Mouse (Mus musculus): Measurements from ENCODE around the gene Dnm1. TPM values are rescaled to one million over a fixed set of nuclear protein-coding genes. Genes with fewer than 3 reads are reported as not detected.

Dnm1 gene
- polyA plus RNA-seq, 1 experiment from 2014 or later, result 17.0 TPM

DNA sequence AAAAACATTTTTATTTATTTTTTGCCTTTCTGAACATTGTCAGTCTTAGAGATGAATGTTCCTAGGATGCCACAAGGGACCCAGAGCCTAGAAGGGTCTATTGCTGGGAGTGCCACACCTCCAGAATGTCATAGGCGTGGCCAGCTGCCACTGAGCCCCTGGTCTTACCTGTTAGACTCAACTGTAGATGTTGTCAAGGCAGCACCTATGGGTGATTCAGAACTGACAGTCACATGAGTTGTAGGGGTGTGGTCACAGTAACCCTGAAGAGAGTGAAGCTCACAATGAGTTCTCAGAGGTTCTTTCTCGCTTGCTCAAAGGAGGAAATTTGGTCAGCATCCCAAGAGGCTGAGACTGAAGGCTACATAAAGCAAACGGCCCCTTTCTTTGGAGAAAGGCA, 57.9 kb downstream of the Dnm1 start:
- no peak overlapping the region for H3K27ac ChIP-seq
- no peak overlapping the region for H3K4me3 ChIP-seq
- peaks cover 73% of the 10 kb centered on the region for H3K36me3 ChIP-seq
- 85% methylated on average over 3 of the region's 3 CpGs for WGBS
- H3K4me1 ChIP-seq (replicated peaks), result no peaks in the 10 kb centered on the region
- no peaks in the 10 kb centered on the region for H3K27me3 ChIP-seq (ENCODE audit: insufficient read depth, poor library complexity, severe bottlenecking)
- no peaks in the 10 kb centered on the region for H3K9me3 ChIP-seq
- no peak for DNase-seq (ENCODE audit: low spot score)

DNA sequence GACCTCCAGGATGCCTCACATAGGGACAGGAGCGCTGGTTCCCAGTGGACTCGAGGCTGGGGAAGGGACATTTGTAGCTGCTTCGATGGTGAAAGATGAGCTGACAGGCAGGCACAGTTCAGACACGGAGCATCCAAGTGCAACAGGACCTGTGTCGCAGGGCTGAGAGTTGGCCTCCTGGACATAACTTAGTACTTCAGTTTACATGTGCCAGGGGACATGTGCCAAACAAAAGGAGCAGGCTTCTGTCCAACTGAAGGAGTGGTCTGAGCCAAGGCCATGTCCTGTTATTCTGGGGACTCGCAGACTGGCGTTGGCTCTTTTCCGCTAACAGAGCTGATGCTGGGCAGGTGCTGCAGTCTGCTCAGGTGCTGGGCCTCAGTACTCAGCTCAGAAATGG, 58.8 kb downstream of the Dnm1 start:
- Histone ChIP-seq H3K27ac (no peak overlapping the region), H3K9me3 (no peaks in the 10 kb centered on the region), H3K4me3 (no peak overlapping the region), H3K36me3 (peaks cover 64% of the 10 kb centered on the region), H3K27me3 (ENCODE audit: insufficient read depth, poor library complexity, severe bottlenecking) (no peaks in the 10 kb centered on the region), H3K4me1 (replicated peaks) (peaks cover 1% of the 10 kb centered on the region)
- 89% methylated on average over 8 of the region's 8 CpGs for WGBS
- no peak for DNase-seq (ENCODE audit: low spot score)

- H3K9me3 ChIP-seq, result no peaks in the 10 kb centered on the region
- no peaks in the 10 kb centered on the region for H3K27me3 ChIP-seq (ENCODE audit: insufficient read depth, poor library complexity, severe bottlenecking)
- peak overlapping the region; percentile 99; the same call in 1 of the 2 replicates for H3K4me3 ChIP-seq
- H3K27ac ChIP-seq, result no peak overlapping the region
- H3K36me3 ChIP-seq, result peaks cover 37% of the 10 kb centered on the region
- DNase-seq (ENCODE audit: low spot score), result no peak
- H3K4me1 ChIP-seq (replicated peaks), result peaks cover 22% of the 10 kb centered on the region
These were observed 63.6 kb downstream of the Dnm1 start for GRCm38 (mm10) chr2:32289578-32289977.

- Histone ChIP-seq H3K4me1 (replicated peaks) (peaks cover 22% of the 10 kb centered on the region), H3K27me3 (ENCODE audit: insufficient read depth, poor library complexity, severe bottlenecking) (no peaks in the 10 kb centered on the region), H3K9me3 (no peaks in the 10 kb centered on the region), H3K36me3 (peaks cover 43% of the 10 kb centered on the region), H3K27ac (peak overlapping the region; percentile 96), H3K4me3 (peak overlapping the region; percentile 99)
- DNase-seq (ENCODE audit: low spot score), result no peak
- 2% methylated on average over 29 of the region's 29 CpGs for WGBS
These were observed 64.7 kb downstream of the Dnm1 start for GRCm38 (mm10) chr2:32288371-32288931.

- Histone ChIP-seq H3K27me3 (ENCODE audit: insufficient read depth, poor library complexity, severe bottlenecking) (no peaks in the 10 kb centered on the region), H3K27ac (peak within 1 kb of the TSS; percentile 96), H3K36me3 (peaks cover 43% of the 10 kb centered on the region), H3K4me3 (peak within 1 kb of the TSS; percentile 99), H3K9me3 (no peaks in the 10 kb centered on the region), H3K4me1 (replicated peaks) (peaks cover 22% of the 10 kb centered on the region)
- WGBS, result under 1% methylated on average over 41 of the region's 41 CpGs
- DNase-seq (ENCODE audit: low spot score), result peak; percentile 99
These were observed 65.2 kb downstream of the Dnm1 start, which contains the start of gene Swi5 for GRCm38 (mm10) chr2:32287923-32288367. TSS of gene Swi5 (minus strand) at chr2:32288075.

DNA sequence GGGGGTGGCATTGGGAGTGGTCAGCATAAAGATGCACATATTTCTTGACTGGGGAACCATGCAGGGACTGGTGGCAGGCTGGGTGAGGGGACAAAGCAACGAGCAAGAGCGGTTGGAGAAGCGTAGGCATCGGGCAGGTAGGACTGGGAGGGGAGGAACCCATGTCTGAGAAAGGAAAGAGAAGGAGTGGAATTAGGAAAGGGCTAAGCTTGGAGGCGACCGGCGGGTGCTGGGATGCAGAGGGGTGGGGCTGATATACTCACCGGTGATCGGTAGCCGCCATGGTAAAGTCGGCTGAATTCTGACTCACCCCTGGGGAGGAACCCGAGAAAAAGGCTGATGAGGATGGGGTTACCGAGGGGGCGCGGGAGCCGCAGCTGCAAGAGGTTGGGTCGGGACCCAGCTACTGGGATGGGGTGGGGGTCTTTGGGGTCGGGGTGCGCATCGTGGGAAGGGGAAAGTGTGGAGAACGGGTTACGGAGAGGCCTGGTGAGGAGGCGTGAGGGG, 65.8 kb downstream of the Dnm1 start, which contains the start of gene Golga2:
Golga2 (plus strand) TSS at position 51 of the 507 bp plus-strand sequence.
- Histone ChIP-seq H3K36me3 (peaks cover 43% of the 10 kb centered on the region), H3K27ac (peak within 1 kb of the TSS; percentile 96), H3K4me1 (replicated peaks) (peaks cover 22% of the 10 kb centered on the region), H3K9me3 (no peaks in the 10 kb centered on the region), H3K4me3 (peak within 1 kb of the TSS; percentile 99), H3K27me3 (ENCODE audit: insufficient read depth, poor library complexity, severe bottlenecking) (no peaks in the 10 kb centered on the region)
- under 1% methylated on average over 23 of the region's 23 CpGs for WGBS
- peak; percentile 33 for DNase-seq (ENCODE audit: low spot score)

DNA sequence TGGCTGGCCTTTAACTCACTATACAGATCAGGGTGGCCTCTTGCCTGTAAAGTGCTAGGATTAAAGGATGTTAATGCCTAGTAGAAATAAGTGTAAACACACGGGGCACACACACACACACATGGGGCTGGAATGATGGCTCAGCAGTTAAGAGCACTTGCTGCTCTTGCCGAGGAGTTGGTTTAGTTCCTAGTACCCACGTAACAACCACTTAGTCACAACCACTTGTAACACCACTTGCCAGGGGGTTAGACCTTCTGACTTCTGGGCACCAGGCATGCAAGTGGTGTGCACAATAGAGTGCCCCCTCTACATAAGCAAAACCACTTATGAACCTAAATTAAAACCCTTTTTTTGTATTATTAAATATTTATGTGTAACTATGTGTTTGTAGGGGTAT, 69.2 kb downstream of the Dnm1 start:
- Histone ChIP-seq H3K36me3 (peaks cover 70% of the 10 kb centered on the region), H3K4me3 (no peak overlapping the region), H3K27ac (no peak overlapping the region), H3K9me3 (no peaks in the 10 kb centered on the region), H3K27me3 (ENCODE audit: insufficient read depth, poor library complexity, severe bottlenecking) (no peaks in the 10 kb centered on the region), H3K4me1 (replicated peaks) (peaks cover 17% of the 10 kb centered on the region)
- 98% methylated on average over 3 of the region's 3 CpGs for WGBS
- DNase-seq (ENCODE audit: low spot score), result no peak

DNA sequence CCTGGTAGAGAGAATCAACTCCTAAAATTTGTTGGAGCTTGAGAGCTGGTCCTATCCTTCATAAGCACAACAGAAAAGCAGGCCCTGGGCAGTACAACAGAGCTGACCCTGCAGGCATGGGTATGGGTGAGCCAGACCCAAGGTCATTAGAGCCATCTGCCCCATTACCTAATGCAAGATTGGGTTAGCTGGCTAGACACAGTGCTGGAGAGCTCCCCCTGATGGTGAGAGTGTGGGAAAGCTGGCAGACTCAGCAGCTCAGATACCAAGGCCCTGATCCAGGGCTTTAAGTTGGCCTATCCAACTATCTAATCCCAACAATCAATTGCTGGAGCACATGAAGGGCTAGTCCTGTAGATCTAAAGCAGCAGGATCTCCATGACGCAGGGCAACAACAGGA, 70.4 kb downstream of the Dnm1 start:
- 89% methylated on average over 1 of the region's 1 CpGs for WGBS
- DNase-seq (ENCODE audit: low spot score), result peak; percentile 48
- no peaks in the 10 kb centered on the region for H3K9me3 ChIP-seq
- H3K27me3 ChIP-seq (ENCODE audit: insufficient read depth, poor library complexity, severe bottlenecking), result no peaks in the 10 kb centered on the region
- peaks cover 83% of the 10 kb centered on the region for H3K36me3 ChIP-seq
- no peak overlapping the region for H3K4me3 ChIP-seq
- no peak overlapping the region for H3K27ac ChIP-seq
- peaks cover 11% of the 10 kb centered on the region for H3K4me1 ChIP-seq (replicated peaks)

- H3K4me1 ChIP-seq (replicated peaks), result peaks cover 11% of the 10 kb centered on the region
- H3K36me3 ChIP-seq, result peaks cover 87% of the 10 kb centered on the region
- H3K4me3 ChIP-seq, result no peak overlapping the region
- WGBS, result 92% methylated on average over 2 of the region's 2 CpGs
- no peaks in the 10 kb centered on the region for H3K27me3 ChIP-seq (ENCODE audit: insufficient read depth, poor library complexity, severe bottlenecking)
- no peak overlapping the region for H3K27ac ChIP-seq
- no peaks in the 10 kb centered on the region for H3K9me3 ChIP-seq
- DNase-seq (ENCODE audit: low spot score), result no peak
These were observed 70.8 kb downstream of the Dnm1 start for GRCm38 (mm10) chr2:32282289-32282688.

- Histone ChIP-seq H3K27ac (no peak overlapping the region), H3K9me3 (no peaks in the 10 kb centered on the region), H3K36me3 (peaks cover 43% of the 10 kb centered on the region), H3K4me1 (replicated peaks) (no peaks in the 10 kb centered on the region), H3K27me3 (ENCODE audit: insufficient read depth, poor library complexity, severe bottlenecking) (no peaks in the 10 kb centered on the region), H3K4me3 (no peak overlapping the region)
- WGBS, result 85% methylated on average over 3 of the region's 3 CpGs
- no peak for DNase-seq (ENCODE audit: low spot score)
These were observed 77.3 kb downstream of the Dnm1 start for GRCm38 (mm10) chr2:32275823-32276222.

- Histone ChIP-seq H3K4me3 (peak overlapping the region; percentile 90; the same call in 1 of the 2 replicates), H3K27me3 (ENCODE audit: insufficient read depth, poor library complexity, severe bottlenecking) (no peaks in the 10 kb centered on the region), H3K9me3 (no peaks in the 10 kb centered on the region), H3K4me1 (replicated peaks) (peaks cover 23% of the 10 kb centered on the region), H3K36me3 (peaks cover 31% of the 10 kb centered on the region), H3K27ac (no peak overlapping the region)
- peak; percentile 38 for DNase-seq (ENCODE audit: low spot score)
- WGBS, result 23% methylated on average over 4 of the region's 4 CpGs
These were observed 92.5 kb downstream of the Dnm1 start for GRCm38 (mm10) chr2:32260635-32261034.

GRCm38 (mm10) chr2:32259657-32260417, 93.3 kb downstream of the Dnm1 start, which contains the start of gene Uck1:
TSS of gene Uck1 (minus strand) at chr2:32260159.
- Histone ChIP-seq H3K4me1 (replicated peaks) (peaks cover 23% of the 10 kb centered on the region), H3K36me3 (peaks cover 37% of the 10 kb centered on the region), H3K27ac (peak within 1 kb of the TSS; percentile 91), H3K27me3 (ENCODE audit: insufficient read depth, poor library complexity, severe bottlenecking) (no peaks in the 10 kb centered on the region), H3K9me3 (no peaks in the 10 kb centered on the region), H3K4me3 (peak within 1 kb of the TSS; percentile 90)
- peak; percentile 90 for DNase-seq (ENCODE audit: low spot score)
- WGBS, result 2% methylated on average over 59 of the region's 59 CpGs

Measured in hindbrain, embryonic 10.5 days (tissue).